Mouse (Mus musculus) limb, embryonic 12.5 days (tissue): ENCODE results near the gene 4933414I15Rik. TPM values are rescaled to one million over a fixed set of nuclear protein-coding genes. Genes with fewer than 3 reads are reported as not detected.

Experiments
- ATAC-seq: fragments of 200-750 bp; cut with Nextera tagmentation; 2 replicates; pipeline ENCODE4 v1.8.0; 2017; ENCODE audit warnings: low read depth, moderate TSS enrichment; ENCODE audit not compliant: insufficient number of reproducible peaks, insufficient read depth, low FRiP score, low TSS enrichment
- H3K27ac ChIP-seq: fragments of 300-500 bp; sonication (generic); 2 replicates; pipeline ENCODE4 v1.5.1; 2016; ENCODE audit warnings: mild to moderate bottlenecking, moderate library complexity
- H3K27me3 ChIP-seq: fragments of 300-500 bp; sonication (generic); 2 replicates; pipeline ENCODE4 v1.6.1; 2016; ENCODE audit warnings: mild to moderate bottlenecking, moderate library complexity
- H3K36me3 ChIP-seq: fragments of 300-500 bp; sonication (generic); 2 replicates; pipeline ENCODE4 v1.6.1; 2016; ENCODE audit warnings: mild to moderate bottlenecking, moderate library complexity
- H3K4me1 ChIP-seq: fragments of 300-500 bp; sonication (generic); replicated peaks from 2 replicates; pipeline ENCODE4 v1.6.1; 2016
- H3K4me2 ChIP-seq: fragments of 300-500 bp; sonication (generic); 2 replicates; pipeline ENCODE4 v1.6.1; 2016; ENCODE audit warnings: mild to moderate bottlenecking, moderate library complexity
- H3K4me3 ChIP-seq: fragments of 300-500 bp; sonication (generic); replicated peaks from 2 replicates; pipeline ENCODE4 v1.5.1; 2016; ENCODE audit warnings: mild to moderate bottlenecking
- H3K9ac ChIP-seq: fragments of 300-500 bp; sonication (generic); replicated peaks from 2 replicates; pipeline ENCODE4 v1.6.1; 2016; ENCODE audit warnings: mild to moderate bottlenecking, moderate library complexity
- H3K9me3 ChIP-seq: fragments of 300-500 bp; sonication (generic); 2 replicates; pipeline ENCODE4 v1.6.1; 2016; ENCODE audit warnings: mild to moderate bottlenecking, moderate library complexity
- WGBS: fragments of 180-500 bp; shearing (Covaris S2); methylation state at CpG from one replicate; pipeline ENCODE4 v1.1.7; 2016; 5-methylcytosine and 5-hydroxymethylcytosine counted together
- polyA plus RNA-seq: library from polyadenylated mRNA; unstranded; fragments of >200 nt; fragmentation: Nextera tagmentation; extraction: Ambion mirVana; gene quantifications from 2 replicates; pipeline ENCODE4 v1.2.1, GENCODE M21; 2016

Gene 4933414I15Rik
- polyA plus RNA-seq, 1 experiment from 2014 or later = not detected

GRCm38 (mm10) chr11:50931451-50931866, 12.1 kb downstream of the 4933414I15Rik start, which contains the start of gene Zfp354b:
Zfp354b (minus strand) TSS chr11:50931633.
- peak within 1 kb of the TSS; percentile 93 for H3K4me2 ChIP-seq
- no peaks in the 10 kb centered on the region for H3K9me3 ChIP-seq
- peaks cover 6% of the 10 kb centered on the region for H3K4me1 ChIP-seq
- no peaks in the 10 kb centered on the region for H3K36me3 ChIP-seq
- peaks cover 14% of the 10 kb centered on the region for H3K27me3 ChIP-seq
- H3K9ac ChIP-seq = peak within 1 kb of the TSS; percentile 77
- peak; percentile 93 for ATAC-seq
- no peak within 1 kb of the TSS for H3K27ac ChIP-seq
- peak within 1 kb of the TSS; percentile 70 for H3K4me3 ChIP-seq
- under 1% methylated on average over 18 of the region's 18 CpGs for WGBS

DNA sequence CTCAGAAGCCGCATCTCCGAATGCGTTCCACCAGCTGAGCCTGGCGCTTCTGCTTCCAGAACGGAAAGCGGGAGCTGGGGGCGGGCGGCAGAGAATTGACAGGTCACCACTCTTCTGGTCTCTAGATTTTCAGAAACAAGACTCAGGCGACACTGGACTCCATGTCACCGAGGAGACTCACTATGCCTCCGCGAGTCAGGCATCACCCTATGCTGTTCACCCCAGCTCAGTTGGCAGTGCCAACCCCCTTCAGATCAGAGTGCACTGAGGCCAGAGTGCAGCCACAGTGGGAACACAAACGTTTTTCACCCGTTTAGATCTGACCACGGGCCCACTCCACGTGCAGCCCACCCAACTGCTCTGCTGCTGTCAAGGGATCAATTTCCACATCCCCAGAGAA, 12.5 kb downstream of the 4933414I15Rik start:
- 2% methylated on average over 16 of the region's 16 CpGs for WGBS
- peak overlapping the region; percentile 77 for H3K9ac ChIP-seq
- H3K36me3 ChIP-seq = no peaks in the 10 kb centered on the region
- H3K27ac ChIP-seq = no peak overlapping the region
- peaks cover 6% of the 10 kb centered on the region for H3K4me1 ChIP-seq
- no peaks in the 10 kb centered on the region for H3K9me3 ChIP-seq
- peak overlapping the region; percentile 70 for H3K4me3 ChIP-seq
- peak overlapping the region; percentile 93 for H3K4me2 ChIP-seq
- ATAC-seq = peak; percentile 50
- peaks cover 14% of the 10 kb centered on the region for H3K27me3 ChIP-seq

DNA sequence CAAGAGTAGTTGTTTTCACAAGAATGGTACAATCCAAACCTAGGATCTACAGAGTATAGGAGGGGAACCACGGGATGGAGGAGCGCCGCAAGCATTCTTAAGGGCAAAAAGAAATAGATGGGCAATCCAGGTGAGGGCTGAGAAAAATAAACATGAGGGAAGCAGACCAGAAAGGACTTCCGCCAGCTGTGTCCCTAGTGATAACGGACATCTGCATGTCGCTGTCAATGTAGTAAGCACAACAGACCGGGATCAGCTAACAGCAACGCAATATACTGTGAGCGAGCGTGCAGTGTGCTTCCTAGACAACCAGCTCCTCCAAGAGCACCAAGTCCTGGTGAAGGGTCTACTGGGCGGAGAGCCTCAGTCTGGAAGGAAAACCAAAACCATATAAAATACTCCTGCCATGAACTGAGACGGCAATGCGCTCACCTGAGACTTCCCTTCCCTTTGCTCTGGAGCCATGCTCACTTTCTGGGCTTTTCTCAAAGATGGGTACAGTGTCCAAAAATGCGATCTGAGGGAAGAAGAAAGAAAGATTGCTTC, 13.0 kb downstream of the 4933414I15Rik start:
- Histone ChIP-seq H3K9ac (peak overlapping the region; percentile 77; the same call in 1 of the 2 replicates), H3K27me3 (peaks cover 14% of the 10 kb centered on the region), H3K9me3 (no peaks in the 10 kb centered on the region), H3K4me1 (peaks cover 6% of the 10 kb centered on the region), H3K4me2 (peak overlapping the region; percentile 93), H3K27ac (no peak overlapping the region), H3K4me3 (peak overlapping the region; percentile 70), H3K36me3 (no peaks in the 10 kb centered on the region)
- 25% methylated on average over 14 of the region's 14 CpGs for WGBS
- no peak for ATAC-seq

- peaks cover 33% of the 10 kb centered on the region for H3K36me3 ChIP-seq
- peak within 1 kb of the TSS; percentile 51 for H3K4me2 ChIP-seq
- no peaks in the 10 kb centered on the region for H3K27me3 ChIP-seq
- H3K4me1 ChIP-seq = no peaks in the 10 kb centered on the region
- peak; percentile 95 for ATAC-seq
- under 1% methylated on average over 47 of the region's 47 CpGs for WGBS
- peak within 1 kb of the TSS; percentile 84 for H3K27ac ChIP-seq
- H3K9ac ChIP-seq = peak within 1 kb of the TSS; percentile 90
- H3K9me3 ChIP-seq = peaks cover 11% of the 10 kb centered on the region; the same call in 1 of the 2 replicates
- peak within 1 kb of the TSS; percentile 77 for H3K4me3 ChIP-seq
Observed at GRCm38 (mm10) chr11:50915671-50916320, 27.8 kb downstream of the 4933414I15Rik start, which contains the start of gene Zfp2. Zfp2 (minus strand) TSS chr11:50916165.

- H3K9ac ChIP-seq = no peak overlapping the region
Observed at GRCm38 (mm10) chr11:50914461-50914860, 29.1 kb downstream of the 4933414I15Rik start.

DNA sequence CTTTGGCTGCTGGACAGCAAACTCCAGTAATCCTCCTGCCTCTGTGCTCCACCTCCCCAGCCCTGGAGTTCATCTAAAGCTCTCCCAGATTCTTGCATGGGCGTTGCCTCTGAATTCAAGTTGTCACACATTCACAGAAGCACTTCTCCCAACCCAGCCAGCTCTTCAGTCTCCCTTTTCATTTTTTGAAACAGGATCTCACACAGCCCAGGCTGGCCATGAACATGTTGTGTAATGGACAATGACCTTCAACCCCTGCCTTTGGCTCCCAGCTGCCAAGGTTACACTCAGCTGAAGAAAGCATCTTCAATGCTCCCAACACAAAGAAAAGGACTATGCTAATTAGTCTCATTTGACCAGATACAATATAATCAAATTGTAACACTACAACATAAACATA, 30.3 kb downstream of the 4933414I15Rik start:
- Histone ChIP-seq H3K9me3 (peaks cover 13% of the 10 kb centered on the region; the same call in 1 of the 2 replicates), H3K27me3 (no peaks in the 10 kb centered on the region), H3K9ac (no peak overlapping the region), H3K4me1 (no peaks in the 10 kb centered on the region), H3K4me2 (no peak overlapping the region), H3K27ac (no peak overlapping the region), H3K4me3 (no peak overlapping the region), H3K36me3 (peaks cover 58% of the 10 kb centered on the region)
- ATAC-seq = no peak
- 81% methylated on average over 1 of the region's 1 CpGs for WGBS

More at GRCm38 (mm10) chr11:50914461-50914860, 29.1 kb downstream of the 4933414I15Rik start:
- ATAC-seq = no peak
- Histone ChIP-seq H3K4me2 (no peak overlapping the region), H3K36me3 (peaks cover 46% of the 10 kb centered on the region), H3K27ac (no peak overlapping the region), H3K4me1 (no peaks in the 10 kb centered on the region), H3K4me3 (no peak overlapping the region), H3K27me3 (no peaks in the 10 kb centered on the region), H3K9me3 (peaks cover 13% of the 10 kb centered on the region; the same call in 1 of the 2 replicates)
- 95% methylated on average over 3 of the region's 3 CpGs for WGBS

DNA sequence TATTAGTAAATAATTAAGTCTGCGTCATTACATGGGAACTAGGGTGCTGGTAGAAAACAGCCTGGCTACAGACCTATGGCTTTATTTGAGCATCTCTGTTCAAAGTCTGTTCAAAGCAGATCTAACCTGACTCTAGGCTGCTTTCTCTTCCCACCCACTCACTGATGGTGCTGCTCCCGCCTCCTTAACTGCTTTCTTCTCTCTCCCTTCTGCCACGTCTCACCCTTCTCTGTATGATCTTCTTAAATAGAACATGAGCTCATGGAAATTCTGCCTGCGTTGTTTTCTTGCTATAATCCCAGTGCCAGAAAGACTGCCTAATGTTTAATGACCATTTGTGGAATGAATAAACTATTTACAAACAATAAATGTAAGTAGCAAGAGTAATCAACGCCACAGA, 35.4 kb downstream of the 4933414I15Rik start:
- peaks cover 30% of the 10 kb centered on the region for H3K9me3 ChIP-seq
- ATAC-seq = no peak
- no peaks in the 10 kb centered on the region for H3K27me3 ChIP-seq
- no peak overlapping the region for H3K27ac ChIP-seq
- H3K36me3 ChIP-seq = peaks cover 95% of the 10 kb centered on the region
- no peak overlapping the region for H3K4me2 ChIP-seq
- 92% methylated on average over 5 of the region's 5 CpGs for WGBS
- no peak overlapping the region for H3K4me3 ChIP-seq
- no peak overlapping the region for H3K9ac ChIP-seq
- H3K4me1 ChIP-seq = no peaks in the 10 kb centered on the region

DNA sequence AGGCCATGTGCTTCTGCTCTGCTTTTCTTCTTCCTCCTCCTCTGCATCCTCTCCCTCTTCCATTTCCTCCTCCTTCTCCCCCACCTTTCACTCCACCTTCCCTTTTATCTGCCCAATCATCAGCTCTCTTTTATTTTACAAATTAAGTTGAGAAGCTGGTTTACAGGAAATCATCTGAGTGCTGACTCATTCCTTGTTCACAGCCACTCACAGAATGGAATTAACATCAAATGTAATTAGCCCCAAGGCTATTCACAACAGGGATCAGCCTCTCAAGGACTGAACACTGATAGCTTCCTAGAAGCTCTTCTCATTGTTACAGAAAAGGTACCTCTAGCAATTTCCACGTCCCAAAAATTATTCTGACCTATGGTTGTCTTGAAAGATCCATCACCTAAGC, 46.2 kb downstream of the 4933414I15Rik start:
- ATAC-seq = no peak
- Histone ChIP-seq H3K36me3 (peaks cover 38% of the 10 kb centered on the region), H3K27me3 (no peaks in the 10 kb centered on the region), H3K9me3 (peaks cover 59% of the 10 kb centered on the region), H3K27ac (no peak overlapping the region), H3K9ac (no peak overlapping the region), H3K4me3 (no peak overlapping the region), H3K4me2 (no peak overlapping the region), H3K4me1 (no peaks in the 10 kb centered on the region)
- WGBS = 81% methylated on average over 1 of the region's 1 CpGs

DNA sequence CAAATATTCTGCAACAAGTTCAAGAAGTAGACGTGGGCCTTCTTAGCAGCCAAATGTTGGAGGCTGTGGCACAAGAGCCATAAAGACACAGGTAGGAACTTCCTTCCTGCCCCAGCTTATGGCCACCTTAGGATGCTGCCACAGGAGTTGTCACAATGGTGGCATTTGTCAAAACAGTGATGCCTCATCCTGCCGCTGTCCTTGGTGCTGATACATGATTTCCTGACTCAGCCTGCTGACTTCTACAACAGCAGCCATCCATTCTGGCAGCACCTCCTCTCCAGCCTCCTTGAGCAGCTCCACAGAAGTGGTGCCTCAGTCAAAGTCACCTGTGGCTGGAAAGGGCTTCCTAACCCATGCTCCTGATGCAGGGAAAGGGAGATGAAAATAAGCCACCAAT, 51.1 kb downstream of the 4933414I15Rik start:
- ATAC-seq = no peak
- H3K9me3 ChIP-seq = peaks cover 24% of the 10 kb centered on the region

More for the DNA sequence above, 51.1 kb downstream of the 4933414I15Rik start:
- 43% methylated on average over 2 of the region's 2 CpGs for WGBS
- H3K27ac ChIP-seq = no peak overlapping the region
- no peaks in the 10 kb centered on the region for H3K36me3 ChIP-seq
- 0 out of 2 replicates have a peak, but pooled peaks cover 2% of the 10 kb centered on the region for H3K4me1 ChIP-seq
- no peak overlapping the region for H3K9ac ChIP-seq
- H3K4me2 ChIP-seq = no peak overlapping the region
- H3K27me3 ChIP-seq = no peaks in the 10 kb centered on the region
- H3K4me3 ChIP-seq = no peak overlapping the region
